Mouse (Mus musculus) erythroid progenitor cell, adult 5-6 weeks (primary cell): ENCODE measurements around the gene Synpo2. TPM values are rescaled to one million over a fixed set of nuclear protein-coding genes. Genes with fewer than 3 reads are reported as not detected.

Source experiments
- ATAC-seq: replicated peaks from 2 replicates; pipeline ENCODE4 v1.8.0; 2016; ENCODE audit warnings: moderate number of reproducible peaks, mild to moderate bottlenecking, moderate TSS enrichment, inconsistent platforms; ENCODE audit not compliant: poor library complexity, low FRiP score, severe bottlenecking
- total RNA-seq, 2 experiments: library from RNA; stranded (forward) in 1 of 2; stranded (reverse) in 1 of 2; fragments of 150-400 nt in 1 of 2; fragments of 186-747, 209-891 nt in 1 of 2; gene quantifications; 2 replicates each; pipeline versions ENCODE4 v1.2.3 to v1.2.4; 2015 to 2017; ENCODE audit warnings: low replicate concordance in 2 of 2

Gene Synpo2
- total RNA-seq, 2 experiments from 2014 or later, result under 0.01 to 0.15 TPM

DNA sequence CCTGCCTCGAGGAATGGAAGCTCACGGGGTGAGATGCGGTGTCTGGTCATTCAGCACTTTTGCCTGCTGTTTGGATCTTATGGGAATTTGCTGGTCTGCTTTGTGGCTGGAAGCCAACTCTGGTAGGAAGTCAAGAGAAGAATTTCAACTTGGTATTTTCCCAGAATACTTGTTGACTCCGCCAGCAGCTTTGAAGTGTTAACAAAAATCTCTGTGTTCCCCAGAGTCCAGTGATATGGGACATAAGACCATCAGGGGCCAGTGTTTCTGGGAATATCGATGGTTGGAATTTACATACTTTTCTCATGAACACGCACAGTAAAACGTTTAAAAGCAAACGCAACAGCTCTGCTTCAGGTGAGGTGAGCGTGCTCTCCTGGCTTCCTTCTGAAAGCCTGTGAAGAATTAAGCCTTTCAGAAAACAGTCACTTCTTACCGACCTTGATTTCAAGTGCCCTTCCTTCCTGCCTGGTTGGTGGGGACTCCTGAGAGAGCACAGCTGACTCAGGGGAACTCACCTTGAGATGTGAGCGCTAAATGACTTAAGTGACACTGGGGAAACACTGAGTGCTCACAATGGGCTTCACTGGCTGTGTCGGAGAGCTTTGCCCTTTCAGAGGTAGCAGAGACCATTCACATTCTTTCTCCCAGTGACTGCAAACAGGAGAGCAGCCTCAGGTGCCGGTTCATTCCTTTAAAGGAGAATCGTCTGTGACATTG is 128.0 kb downstream of the Synpo2 start:
- ATAC-seq, result no peak

GRCm38 (mm10) chr3:123104325-123104724 is 131.6 kb downstream of the Synpo2 start:
- ATAC-seq, result no peak

DNA sequence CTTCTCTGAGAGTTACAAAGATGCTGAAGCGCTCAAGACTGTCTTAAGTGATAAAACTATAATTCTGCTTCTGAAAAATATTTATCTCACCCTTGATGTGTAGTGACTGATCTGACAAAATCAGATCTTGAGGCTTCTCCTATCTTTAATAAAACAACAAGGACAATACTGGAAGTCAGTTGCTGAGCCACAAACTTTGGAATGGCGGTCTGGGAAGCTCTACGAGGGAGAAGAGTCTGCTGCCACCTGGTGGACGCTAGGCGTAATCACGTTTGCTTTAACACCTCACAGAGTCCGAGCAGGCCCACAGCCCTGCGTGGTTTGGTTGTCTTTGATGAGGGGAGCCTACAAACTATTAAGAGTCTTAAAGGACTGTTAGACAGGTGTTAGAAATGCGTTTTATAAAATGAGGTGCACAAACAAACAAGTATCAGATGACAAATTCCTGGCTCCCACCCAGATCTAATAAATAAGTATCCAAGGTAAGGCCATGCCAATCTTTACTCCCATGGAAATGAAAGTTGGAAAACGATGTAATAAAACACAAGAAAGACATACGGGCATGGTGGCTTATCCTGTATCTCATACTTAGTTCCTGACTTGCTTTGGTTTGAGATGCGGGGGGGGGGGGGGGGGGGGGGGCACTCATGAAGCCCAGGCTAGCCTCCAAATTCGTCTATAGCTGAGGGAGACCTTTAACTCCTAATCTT is 132.6 kb downstream of the Synpo2 start:
- ATAC-seq, result peak; percentile 86

GRCm38 (mm10) chr3:123101761-123102160 is 134.2 kb downstream of the Synpo2 start:
- ATAC-seq, result no peak

DNA sequence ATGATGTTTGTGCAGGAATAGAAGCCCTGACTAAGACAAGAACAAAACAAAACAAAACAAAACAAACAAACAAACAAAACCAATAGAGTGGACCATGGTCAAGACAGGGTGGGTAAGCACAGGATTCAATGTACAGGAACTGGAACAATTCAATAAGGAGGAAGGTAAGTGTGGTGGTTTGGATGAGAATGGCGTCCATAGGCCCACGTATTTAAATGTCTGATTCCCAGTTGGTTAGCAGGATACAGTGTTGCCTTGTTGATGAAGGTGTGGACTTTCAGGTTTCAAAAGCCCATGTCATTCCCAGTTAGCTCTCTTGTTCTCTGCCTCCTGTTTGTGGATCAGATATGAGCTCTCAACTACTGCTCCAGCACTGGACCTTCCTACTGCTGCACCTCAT is 140.8 kb downstream of the Synpo2 start:
- ATAC-seq, result no peak

DNA sequence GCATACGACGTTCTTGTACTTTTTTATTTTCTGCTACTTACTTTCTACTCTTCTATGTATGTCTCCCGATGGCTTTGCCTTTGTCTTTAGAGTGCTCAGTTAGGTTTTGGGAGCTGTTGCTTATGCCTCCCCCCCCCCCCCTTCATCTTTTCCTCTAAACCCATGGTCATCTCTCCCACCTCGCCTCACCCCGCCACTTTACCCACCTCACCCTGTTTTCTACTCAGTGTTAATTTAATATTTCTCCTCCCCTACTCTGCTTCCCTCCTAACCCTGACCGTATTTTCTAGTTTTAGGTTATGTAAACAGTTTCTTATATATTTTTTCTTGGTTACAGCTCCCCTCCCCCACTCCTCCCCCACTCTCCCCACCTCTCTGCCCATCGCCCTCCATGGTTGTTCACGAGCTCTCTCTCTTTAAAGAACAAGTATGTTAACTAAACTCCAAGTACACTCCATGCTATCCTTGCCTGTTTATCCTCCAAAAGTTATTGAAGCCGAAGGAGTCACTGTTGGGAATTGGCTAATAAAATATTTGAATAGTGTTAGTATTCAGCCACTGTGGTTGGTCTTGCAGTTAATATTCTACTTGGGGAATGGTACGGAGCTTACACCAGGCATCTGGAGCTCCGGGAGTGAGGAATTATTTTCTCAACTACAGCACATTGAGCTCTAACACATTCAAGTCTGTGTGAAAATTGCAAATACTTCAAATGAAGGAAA is 142.1 kb downstream of the Synpo2 start:
- ATAC-seq, result no peak

GRCm38 (mm10) chr3:123092913-123093639 is 142.9 kb downstream of the Synpo2 start:
- ATAC-seq, result no peak

GRCm38 (mm10) chr3:123092442-123092841 is 143.5 kb downstream of the Synpo2 start:
- no peak for ATAC-seq

GRCm38 (mm10) chr3:123089297-123090020 is 146.5 kb downstream of the Synpo2 start:
- ATAC-seq, result no peak

GRCm38 (mm10) chr3:123088284-123088683 is 147.7 kb downstream of the Synpo2 start:
- ATAC-seq, result no peak

- ATAC-seq, result no peak
Observed at GRCm38 (mm10) chr3:123085871-123086501, 150.0 kb downstream of the Synpo2 start.

DNA sequence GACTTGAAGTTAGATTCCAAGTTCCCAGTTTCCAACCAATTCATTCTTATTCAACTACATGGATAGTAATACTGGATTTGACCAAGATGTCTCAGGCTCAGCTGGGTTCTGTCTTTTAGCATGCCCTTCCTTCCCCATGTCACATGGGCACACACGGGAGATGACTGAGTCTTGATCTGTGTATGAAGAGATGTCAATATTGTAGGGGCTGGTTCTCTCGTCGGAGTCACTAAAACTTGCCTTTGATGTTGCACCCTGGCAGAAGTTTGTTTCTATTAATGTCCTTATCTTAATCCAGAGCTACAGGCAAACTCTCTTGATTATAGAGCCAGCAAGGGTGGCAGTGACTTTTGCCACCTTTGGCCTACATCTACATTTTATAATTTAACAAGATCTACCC is 154.3 kb downstream of the Synpo2 start:
- no peak for ATAC-seq

DNA sequence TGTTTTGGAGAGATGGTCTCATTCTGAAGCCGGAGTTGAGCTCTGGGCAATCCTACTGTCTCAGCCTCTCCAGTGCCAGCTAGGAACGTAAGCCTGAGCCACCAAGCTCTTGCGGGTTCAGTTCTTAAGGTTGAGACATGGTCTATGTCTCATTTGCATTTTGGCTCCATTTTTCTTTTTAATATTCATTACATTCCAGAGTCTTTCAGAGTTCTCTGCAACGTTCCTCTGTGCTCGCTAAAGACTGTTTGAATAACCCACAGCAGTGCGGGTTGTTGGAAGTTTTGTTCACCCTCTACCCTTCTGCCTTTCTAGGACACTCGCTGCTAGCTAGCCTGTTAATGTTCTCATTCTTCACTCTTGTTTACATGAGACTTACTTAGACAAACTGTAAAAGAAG is 155.0 kb downstream of the Synpo2 start:
- ATAC-seq, result no peak

DNA sequence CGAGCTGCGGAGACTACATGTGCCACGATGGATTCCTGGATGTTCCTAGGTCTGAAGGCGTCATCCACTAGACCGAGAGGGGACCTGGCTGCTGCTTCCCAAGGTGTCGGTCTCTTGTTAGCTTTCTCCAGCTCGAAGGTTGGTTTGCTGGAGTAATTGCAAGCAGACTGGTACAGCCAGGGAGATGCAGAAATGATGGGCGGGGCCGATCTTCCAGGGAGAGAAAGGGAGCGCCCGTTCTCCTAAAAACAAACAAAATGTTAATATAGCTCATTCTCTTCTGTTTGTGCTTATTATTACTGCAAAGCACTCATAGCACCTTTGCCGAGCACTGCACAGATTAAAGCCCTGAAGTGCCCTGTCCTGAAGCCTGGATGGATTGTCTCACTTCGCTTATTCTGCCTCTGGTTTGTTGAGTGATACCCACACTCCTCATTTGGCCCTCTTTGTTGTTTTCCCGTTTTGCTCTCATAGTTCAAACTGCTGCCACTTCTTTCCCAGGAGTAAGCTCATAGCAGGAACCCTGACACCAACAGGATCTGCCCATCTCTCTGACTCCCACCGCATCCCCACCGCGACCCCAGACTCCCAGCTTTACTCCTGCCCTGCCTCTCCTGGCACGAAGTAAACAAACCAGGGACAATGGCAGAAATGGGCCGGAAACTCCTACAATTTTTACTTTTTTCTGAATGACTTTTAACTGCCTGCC is 155.8 kb downstream of the Synpo2 start:
- no peak for ATAC-seq

DNA sequence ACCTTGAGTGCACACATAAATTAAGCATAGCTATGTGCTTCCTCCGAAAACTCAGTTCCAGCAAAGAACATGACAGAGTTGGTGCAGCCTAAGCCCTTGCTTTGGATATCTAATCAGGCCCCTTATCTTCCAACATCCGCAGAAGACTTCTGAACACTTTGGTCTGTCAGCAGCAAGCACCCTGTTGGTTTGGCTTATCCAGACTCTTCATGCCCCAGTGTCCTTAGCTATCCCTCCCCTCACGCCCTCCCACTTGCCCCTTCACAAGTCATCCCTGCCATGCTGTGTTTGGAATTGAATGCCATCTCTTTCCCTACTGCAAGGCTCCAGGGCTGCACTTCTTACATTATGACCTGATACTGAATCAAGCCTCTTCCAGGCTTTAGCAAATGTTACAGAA is 160.2 kb downstream of the Synpo2 start:
- ATAC-seq, result no peak

DNA sequence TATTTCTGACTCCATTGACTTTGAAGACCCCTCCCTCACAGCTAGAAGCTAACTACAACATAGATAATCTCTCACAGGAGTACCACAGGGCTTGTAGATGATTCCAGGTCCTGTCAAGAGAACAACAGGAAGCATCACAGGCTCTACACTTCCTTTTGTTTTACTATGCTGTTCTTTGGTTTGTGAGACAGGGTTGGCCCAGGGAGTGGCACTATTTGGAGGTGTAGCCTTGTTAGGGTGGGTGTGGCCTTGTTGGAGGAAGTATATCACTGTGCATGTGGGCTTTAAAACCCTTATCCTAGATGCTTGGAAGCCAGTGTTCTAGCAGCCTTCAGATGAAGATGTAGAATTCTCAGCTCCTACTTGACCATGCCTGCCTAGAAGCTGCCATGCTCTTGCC is 160.9 kb downstream of the Synpo2 start:
- ATAC-seq, result no peak

- ATAC-seq, result no peak
Observed at GRCm38 (mm10) chr3:123073351-123073750, 162.6 kb downstream of the Synpo2 start.

GRCm38 (mm10) chr3:123072472-123072871 is 163.5 kb downstream of the Synpo2 start:
- ATAC-seq, result no peak

GRCm38 (mm10) chr3:123070996-123071395 is 165.0 kb downstream of the Synpo2 start:
- ATAC-seq, result no peak
